Mouse (Mus musculus): ENCODE measurements around the gene Vmn1r222. TPM values are rescaled to one million over a fixed set of nuclear protein-coding genes. Genes with fewer than 3 reads are reported as not detected.

The Vmn1r222 gene
- polyA plus RNA-seq, 1 experiment from 2014 or later = not detected

DNA sequence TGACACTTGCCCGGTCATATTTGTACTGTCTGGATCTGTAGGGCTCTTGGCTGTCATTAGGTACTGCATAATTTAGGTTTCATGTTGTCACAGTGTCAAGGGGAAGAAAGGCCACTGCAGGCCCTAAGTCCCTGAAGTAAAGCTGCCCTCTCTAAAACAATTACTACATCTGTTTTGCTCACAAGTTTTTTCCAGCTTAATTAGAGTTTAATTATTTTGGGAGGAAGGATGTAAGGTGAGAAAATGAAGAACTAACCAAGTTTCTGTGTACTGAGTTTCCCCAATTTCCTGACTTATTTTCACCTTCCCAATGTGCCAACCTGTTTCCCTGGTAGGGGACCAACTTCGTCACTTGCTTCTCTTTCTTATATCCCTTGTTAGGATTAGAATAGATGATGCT lies 47.9 kb downstream of the Vmn1r222 start, which contains the start of gene Vmn1r220:
Gene Vmn1r220, minus strand, starts transcription at position 101 of the 400 bp plus-strand sequence.
- H3K4me3 ChIP-seq = no peak within 1 kb of the TSS
- WGBS = 91% methylated on average over 2 of the region's 2 CpGs

More for the DNA sequence above, 47.9 kb downstream of the Vmn1r222 start, which contains the start of gene Vmn1r220:
- Histone ChIP-seq H3K27ac (no peak within 1 kb of the TSS), H3K36me3 (no peaks in the 10 kb centered on the region), H3K4me2 (replicated peaks) (no peak within 1 kb of the TSS), H3K4me1 (no peaks in the 10 kb centered on the region), H3K9ac (no peak within 1 kb of the TSS), H3K9me3 (no peaks in the 10 kb centered on the region), H3K27me3 (replicated peaks) (no peaks in the 10 kb centered on the region)
- no peak for ATAC-seq (ENCODE audit: low FRiP score, low read depth)

Other genes with a start within 250 kb of the Vmn1r222 start
- not detected in 2 replicates for gene Vmn1r213, start 228.3 kb downstream of the Vmn1r222 start, polyA plus RNA-seq (2016; fragmentation: Nextera tagmentation; extraction: Ambion mirVana)
- gene Vmn1r214, start 205.5 kb downstream of the Vmn1r222 start, polyA plus RNA-seq (2016; fragmentation: Nextera tagmentation; extraction: Ambion mirVana) = not detected in 2 replicates
- gene Vmn1r215, start 167.9 kb downstream of the Vmn1r222 start, polyA plus RNA-seq (2016; fragmentation: Nextera tagmentation; extraction: Ambion mirVana) = not detected in 2 replicates
- gene Vmn1r217, start 117.7 kb downstream of the Vmn1r222 start, polyA plus RNA-seq (2016; fragmentation: Nextera tagmentation; extraction: Ambion mirVana) = not detected in 2 replicates
- not detected in 2 replicates for gene Vmn1r218, start 102.8 kb downstream of the Vmn1r222 start, polyA plus RNA-seq (2016; fragmentation: Nextera tagmentation; extraction: Ambion mirVana)
- gene Vmn1r219, start 76.6 kb downstream of the Vmn1r222 start, polyA plus RNA-seq (2016; fragmentation: Nextera tagmentation; extraction: Ambion mirVana) = not detected in 2 replicates
- gene Vmn1r220, start 48.0 kb downstream of the Vmn1r222 start, polyA plus RNA-seq (2016; fragmentation: Nextera tagmentation; extraction: Ambion mirVana) = not detected in 2 replicates
- gene Vmn1r221, start 21.8 kb downstream of the Vmn1r222 start, polyA plus RNA-seq (2016; fragmentation: Nextera tagmentation; extraction: Ambion mirVana) = not detected in 2 replicates
- gene Vmn1r223, start 11.2 kb upstream of the Vmn1r222 start, polyA plus RNA-seq (2016; fragmentation: Nextera tagmentation; extraction: Ambion mirVana) = 0.04 TPM in 1 of 2 replicates, not detected in the other
- 51.9 and 57.7 TPM in 2 replicates for gene Zfp322a, start 133.3 kb upstream of the Vmn1r222 start, polyA plus RNA-seq (2016; fragmentation: Nextera tagmentation; extraction: Ambion mirVana)
- 11.4 TPM in 2 replicates for gene Abt1, start 187.9 kb upstream of the Vmn1r222 start, polyA plus RNA-seq (2016; fragmentation: Nextera tagmentation; extraction: Ambion mirVana)
- gene Btn1a1, start 230.0 kb upstream of the Vmn1r222 start, polyA plus RNA-seq (2016; fragmentation: Nextera tagmentation; extraction: Ambion mirVana) = not detected in 2 replicates